ENCODE assay signal across 16 mouse cellular contexts in the genomic region with DNA sequence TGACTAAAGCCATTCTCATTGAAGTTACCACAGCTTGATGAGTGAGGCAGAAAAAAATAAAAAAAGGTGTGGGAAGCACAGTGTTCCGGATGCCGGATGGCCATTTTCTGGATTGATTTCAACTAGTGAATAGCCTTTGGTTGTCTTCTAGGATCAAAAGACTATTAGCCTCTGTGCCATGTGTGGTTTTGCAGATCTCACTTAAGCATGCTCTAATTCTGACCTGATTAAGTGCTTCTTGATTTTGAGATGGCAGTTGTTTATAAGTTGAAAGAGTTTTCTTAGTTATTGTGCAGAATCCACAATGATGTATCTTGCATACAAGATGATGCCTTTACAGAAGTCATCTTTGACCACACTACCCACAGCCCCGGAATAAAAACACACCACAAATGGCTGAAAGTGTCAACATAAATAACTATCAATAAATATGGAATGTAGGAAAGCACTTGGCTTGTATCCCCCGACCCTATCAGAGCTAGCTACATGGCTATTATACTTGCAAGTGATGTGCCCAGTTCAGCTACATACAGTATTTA.
"Had no signal": no experiment of that assay in that cellular context is flagged by ENCODE, and none has a peak within 500 bp of the region (broad histone marks: within the 10 kb centered on the region; RNA-seq: fewer than 3 reads in every experiment).

No protein-coding gene starts in this region.

- H3K36me3 ChIP-seq: liver, embryonic 13.5 days; liver, embryonic 15.5 days; midbrain, embryonic 13.5 days; midbrain, embryonic 15.5 days; neural tube, embryonic 12.5 days; stomach, embryonic 15.5 days had no signal

- H3K4me2 ChIP-seq: liver, embryonic 11.5 days; liver, embryonic 13.5 days; liver, embryonic 15.5 days; midbrain, embryonic 11.5 days; midbrain, embryonic 13.5 days; midbrain, embryonic 15.5 days; neural tube, embryonic 12.5 days; stomach, embryonic 15.5 days had no signal

- H3K27ac ChIP-seq: liver, embryonic 13.5 days; liver, embryonic 15.5 days; macrophage; midbrain, embryonic 13.5 days; midbrain, embryonic 15.5 days; neural tube, embryonic 12.5 days; stomach, embryonic 15.5 days; stomach, postnatal 0 days had no signal

- ATAC-seq: midbrain, embryonic 13.5 days; midbrain, embryonic 15.5 days had no signal

- H3K9ac ChIP-seq: liver, embryonic 13.5 days; liver, embryonic 15.5 days; midbrain, embryonic 13.5 days; midbrain, embryonic 15.5 days; neural tube, embryonic 12.5 days; stomach, embryonic 15.5 days had no signal

- H3K27me3 ChIP-seq: liver, embryonic 13.5 days; liver, embryonic 15.5 days; megakaryocyte, embryonic 14.5 days; midbrain, embryonic 13.5 days; midbrain, embryonic 15.5 days; neural tube, embryonic 12.5 days; stomach, embryonic 15.5 days had no signal

- DNase-seq: liver; liver, embryonic 13.5 days; right cerebral cortex, postnatal 14 days; thymus, adult 2 months; thymus, postnatal 25 days; thymus, postnatal 4 days had no signal

- H3K4me1 ChIP-seq: liver, embryonic 13.5 days; liver, embryonic 15.5 days; megakaryocyte, embryonic 14.5 days; midbrain, embryonic 13.5 days; midbrain, embryonic 15.5 days; neural tube, embryonic 12.5 days; stomach, embryonic 15.5 days had no signal

- H3K9me3 ChIP-seq: liver, embryonic 13.5 days; liver, embryonic 15.5 days; midbrain, embryonic 15.5 days; neural tube, embryonic 12.5 days; stomach, embryonic 15.5 days had no signal

- H3K4me3 ChIP-seq: liver, embryonic 13.5 days; liver, embryonic 15.5 days; megakaryocyte, embryonic 14.5 days; midbrain, embryonic 13.5 days; midbrain, embryonic 15.5 days; neural tube, embryonic 12.5 days; stomach, embryonic 15.5 days had no signal
